Mouse (Mus musculus) liver, embryonic 14.5 days (tissue): ENCODE data around the gene Git1. TPM values are rescaled to one million over a fixed set of nuclear protein-coding genes. Genes with fewer than 3 reads are reported as not detected.

Experiments
- ATAC-seq: fragments of 200-750 bp; cut with Nextera tagmentation; 2 replicates; pipeline ENCODE4 v1.8.0; 2017; ENCODE audit warnings: moderate number of reproducible peaks, mild to moderate bottlenecking, moderate library complexity; ENCODE audit not compliant: insufficient read depth
- DNase-seq, 3 experiments: peaks; one replicate each; pipeline ENCODE4 v3.0.0-alpha.2; 2012 to 2013; ENCODE audit warnings: low read depth in 3 of 3, low spot score in 3 of 3
- H3K27ac ChIP-seq: fragments of 300-500 bp; sonication (generic); 2 replicates; pipeline ENCODE4 v1.5.1; 2014; ENCODE audit warnings: moderate library complexity, mild to moderate bottlenecking, control low read depth, inconsistent platforms
- H3K27me3 ChIP-seq: fragments of 300-500 bp; sonication (generic); 2 replicates; pipeline ENCODE4 v1.6.1; 2014; ENCODE audit warnings: mild to moderate bottlenecking, low read length, moderate library complexity; ENCODE audit not compliant: control insufficient read depth, insufficient read depth
- H3K36me3 ChIP-seq: fragments of 300-500 bp; sonication (generic); replicated peaks from 2 replicates; pipeline ENCODE4 v1.6.1; 2014; ENCODE audit warnings: low read depth; ENCODE audit not compliant: control insufficient read depth, insufficient read depth
- H3K4me1 ChIP-seq, 2 experiments: fragments of 200-500 bp in 1 of 2; fragments of 300-500 bp in 1 of 2; sonication (generic) in 1 of 2; replicated peaks; 2 replicates each; pipeline ENCODE4 v1.6.1; 2012 to 2014; ENCODE audit warnings: antibody characterized with exemption in 1 of 2, inconsistent platforms in 1 of 2, low read length in 1 of 2; ENCODE audit not compliant: control insufficient read depth in 2 of 2, insufficient read depth in 2 of 2
- H3K4me2 ChIP-seq: fragments of 300-500 bp; sonication (generic); 2 replicates; pipeline ENCODE4 v1.6.1; 2014; ENCODE audit warnings: low read depth, mild to moderate bottlenecking, control low read depth, moderate library complexity
- H3K4me3 ChIP-seq, 2 experiments: fragments of 200-500 bp in 1 of 2; fragments of 300-500 bp in 1 of 2; sonication (generic) in 1 of 2; 2 replicates each; pipeline ENCODE4 v1.5.1; 2012 to 2014; ENCODE audit warnings: low read depth in 2 of 2, low read length in 2 of 2, mild to moderate bottlenecking in 2 of 2, control low read depth in 1 of 2, inconsistent platforms in 1 of 2, moderate library complexity in 1 of 2; ENCODE audit not compliant: insufficient read depth in 1 of 2
- H3K9ac ChIP-seq: fragments of 300-500 bp; sonication (generic); replicated peaks from 2 replicates; pipeline ENCODE4 v1.6.1; 2014; ENCODE audit warnings: mild to moderate bottlenecking, control low read depth, moderate library complexity
- H3K9me3 ChIP-seq: fragments of 300-500 bp; sonication (generic); 2 replicates; pipeline ENCODE4 v1.6.1; 2016; ENCODE audit warnings: low read length, mixed read lengths; ENCODE audit not compliant: control insufficient read depth
- CTCF ChIP-seq: IDR thresholded peaks from 2 replicates; pipeline ENCODE4 v1.5.1; 2016; ENCODE audit warnings: antibody characterized with exemption, low read depth, control low read depth
- EP300 ChIP-seq: IDR thresholded peaks from 2 replicates; pipeline ENCODE4 v1.6.1; 2016; ENCODE audit warnings: antibody characterized with exemption, low read depth
- WGBS: fragments of 180-500 bp; shearing (Covaris S2); extraction: QIAGEN DNeasy Blood & Tissue Kit; methylation state at CpG from one replicate; pipeline ENCODE4 v1.1.7; 2014; ENCODE audit not compliant: insufficient replicate concordance; 5-methylcytosine and 5-hydroxymethylcytosine counted together
- polyA plus RNA-seq, 2 experiments: library from polyadenylated mRNA; depleted of rRNA in 1 of 2; stranded (reverse) in 1 of 2; unstranded in 1 of 2; fragments of >200 nt; fragmentation: Nextera tagmentation in 1 of 2; extraction: Ambion mirVana in 1 of 2; gene quantifications; 2 replicates each; pipeline versions ENCODE4 v1.2.1 to v1.2.3; 2012 to 2014

Gene Git1
- polyA plus RNA-seq, 2 experiments, result 2.2 to 6.3 TPM

- no peaks in the 10 kb centered on the region for H3K36me3 ChIP-seq
- WGBS, result 35% methylated on average over 8 of the region's 8 CpGs
- no peaks in the 10 kb centered on the region for H3K9me3 ChIP-seq
- H3K4me3 ChIP-seq, result peak overlapping the region in 1 of 2 experiments; percentile 54; a peak in 1 of 4 replicates
- ATAC-seq (no peak), DNase-seq (no peak)
- no peaks in the 10 kb centered on the region for H3K4me1 ChIP-seq
- H3K4me2 ChIP-seq, result peak overlapping the region; percentile 72
- no peak overlapping the region for H3K27ac ChIP-seq
- H3K9ac ChIP-seq, result no peak overlapping the region
- peaks cover 57% of the 10 kb centered on the region for H3K27me3 ChIP-seq
- no peak for TF ChIP-seq CTCF
- TF ChIP-seq EP300, result no peak
Measured at GRCm38 (mm10) chr11:77463101-77463445, 30.3 kb upstream of the Git1 start.

DNA sequence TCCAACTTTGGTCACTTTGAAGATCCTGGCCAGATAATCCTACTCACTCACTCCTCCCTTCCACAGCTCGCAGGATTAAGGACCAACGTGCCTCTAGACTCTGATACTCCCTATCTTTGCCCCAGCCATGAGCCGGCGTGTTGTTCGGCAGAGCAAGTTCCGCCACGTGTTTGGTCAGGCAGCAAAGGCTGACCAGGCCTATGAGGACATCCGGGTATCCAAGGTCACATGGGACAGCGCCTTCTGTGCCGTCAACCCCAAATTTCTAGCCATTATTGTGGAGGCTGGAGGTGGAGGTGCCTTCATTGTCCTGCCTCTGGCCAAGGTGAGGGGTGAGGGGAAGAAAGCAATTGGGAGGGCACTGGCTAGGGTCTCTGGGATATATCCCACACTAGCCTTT is 29.6 kb upstream of the Git1 start:
- H3K9ac ChIP-seq, result no peak overlapping the region
- TF ChIP-seq EP300 (no peak), CTCF (no peak)
- H3K27me3 ChIP-seq, result peaks cover 57% of the 10 kb centered on the region
- H3K9me3 ChIP-seq, result no peaks in the 10 kb centered on the region
- H3K4me2 ChIP-seq, result no peak overlapping the region
- ATAC-seq (no peak), DNase-seq (no peak)
- H3K36me3 ChIP-seq, result no peaks in the 10 kb centered on the region
- 55% methylated on average over 10 of the region's 10 CpGs for WGBS
- no peak overlapping the region for H3K4me3 ChIP-seq
- H3K27ac ChIP-seq, result no peak overlapping the region
- no peaks in the 10 kb centered on the region for H3K4me1 ChIP-seq

DNA sequence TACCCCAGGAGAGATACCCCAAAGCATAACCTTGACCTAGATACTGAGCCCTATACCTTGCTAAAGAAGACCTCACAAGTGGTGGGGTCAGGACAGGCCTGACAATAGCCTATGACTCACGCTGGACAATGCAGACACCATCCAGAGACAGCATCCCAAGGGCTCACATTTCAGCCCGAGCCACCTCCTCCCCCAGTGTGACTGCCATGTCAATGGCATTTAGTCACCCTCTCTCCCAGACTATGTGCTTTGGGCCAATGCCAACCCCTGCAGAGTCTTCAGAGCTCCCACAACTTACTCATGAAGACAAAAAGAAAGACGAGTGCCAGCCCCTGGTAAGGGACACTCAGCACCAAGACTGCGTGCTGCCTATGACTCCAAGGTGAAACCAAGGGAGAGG is 28.7 kb upstream of the Git1 start:
- WGBS, result 37% methylated on average over 4 of the region's 4 CpGs
- Histone ChIP-seq H3K4me3 (no peak overlapping the region), H3K36me3 (no peaks in the 10 kb centered on the region), H3K4me1 (no peaks in the 10 kb centered on the region), H3K9me3 (no peaks in the 10 kb centered on the region), H3K27me3 (peaks cover 57% of the 10 kb centered on the region), H3K4me2 (no peak overlapping the region), H3K9ac (no peak overlapping the region), H3K27ac (no peak overlapping the region)
- DNase-seq, result no peak
- TF ChIP-seq CTCF (no peak), EP300 (no peak)
- no peak for ATAC-seq

DNA sequence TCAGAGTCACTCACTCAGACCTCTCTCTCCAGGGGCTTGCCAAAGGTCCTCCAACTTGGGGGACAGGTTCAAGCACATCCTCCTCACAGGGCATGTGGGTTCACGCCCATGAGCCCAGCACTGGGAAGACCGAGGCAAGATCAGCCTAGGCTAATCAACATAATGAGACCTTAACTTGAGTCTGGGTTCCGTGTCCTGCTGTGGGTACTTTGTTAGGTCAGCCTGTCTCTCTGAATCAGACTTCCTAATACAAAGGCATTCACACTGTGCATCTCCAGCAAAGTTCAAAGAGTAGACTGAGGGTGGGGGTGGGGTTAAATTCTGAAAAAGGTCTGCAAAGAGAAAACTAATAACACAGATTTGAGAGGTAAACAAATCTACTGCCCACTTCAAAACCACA is 28.3 kb upstream of the Git1 start:
- Histone ChIP-seq H3K9ac (no peak overlapping the region), H3K4me1 (no peaks in the 10 kb centered on the region), H3K27ac (no peak overlapping the region), H3K4me3 (no peak overlapping the region), H3K9me3 (no peaks in the 10 kb centered on the region), H3K27me3 (peaks cover 54% of the 10 kb centered on the region), H3K36me3 (no peaks in the 10 kb centered on the region), H3K4me2 (no peak overlapping the region)
- WGBS, result 63% methylated on average over 3 of the region's 3 CpGs
- no peak for ATAC-seq
- DNase-seq, result no peak
- TF ChIP-seq EP300 (no peak), CTCF (no peak)

DNA sequence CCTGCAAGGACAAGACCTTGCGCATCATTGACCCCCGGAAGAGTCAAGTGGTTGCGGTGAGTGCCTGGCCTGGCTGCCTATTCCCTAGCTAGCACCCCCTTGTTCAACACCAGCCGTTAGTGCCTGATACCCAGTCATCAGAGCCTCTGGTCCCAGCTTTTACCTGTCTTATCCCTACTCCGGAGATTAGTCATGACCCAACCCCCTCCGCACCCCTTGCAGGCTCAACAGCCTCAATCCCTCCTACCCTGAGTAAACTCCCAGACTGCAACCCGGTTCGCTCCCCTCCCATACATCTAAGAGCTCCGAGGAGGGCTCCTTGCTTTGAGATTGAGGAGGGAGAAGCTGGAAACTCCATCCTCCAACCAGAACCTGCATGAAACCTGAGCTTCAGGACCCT is 26.8 kb upstream of the Git1 start:
- no peak overlapping the region for H3K4me2 ChIP-seq
- H3K9me3 ChIP-seq, result no peaks in the 10 kb centered on the region
- DNase-seq (no peak), ATAC-seq (no peak)
- H3K27me3 ChIP-seq, result peaks cover 45% of the 10 kb centered on the region
- TF ChIP-seq EP300 (no peak), CTCF (no peak)
- H3K4me3 ChIP-seq, result no peak overlapping the region
- no peaks in the 10 kb centered on the region for H3K4me1 ChIP-seq
- no peaks in the 10 kb centered on the region for H3K36me3 ChIP-seq
- 36% methylated on average over 9 of the region's 9 CpGs for WGBS
- H3K27ac ChIP-seq, result no peak overlapping the region
- H3K9ac ChIP-seq, result no peak overlapping the region

DNA sequence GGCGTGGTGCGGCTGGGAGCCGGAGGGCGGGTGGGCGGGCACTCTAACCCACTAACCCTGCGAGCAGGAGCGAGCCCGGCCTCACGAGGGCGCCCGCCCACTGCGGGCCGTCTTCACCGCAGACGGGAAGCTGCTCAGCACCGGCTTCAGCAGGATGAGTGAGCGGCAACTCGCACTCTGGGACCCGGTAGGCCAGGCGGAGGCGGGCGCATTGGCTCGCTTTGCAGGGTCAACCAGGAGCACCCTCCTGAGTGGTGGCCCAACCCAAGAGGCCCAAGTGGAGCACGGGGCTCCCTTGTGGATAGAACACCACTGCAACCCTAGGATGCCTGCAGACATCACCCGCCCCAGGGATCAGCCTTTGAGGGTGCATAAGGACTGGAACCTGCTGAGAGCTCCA is 26.2 kb upstream of the Git1 start:
- peak; percentile 45 for ATAC-seq
- Histone ChIP-seq H3K27ac (no peak overlapping the region), H3K9ac (no peak overlapping the region), H3K4me1 (no peaks in the 10 kb centered on the region), H3K27me3 (peaks cover 38% of the 10 kb centered on the region), H3K36me3 (no peaks in the 10 kb centered on the region), H3K9me3 (no peaks in the 10 kb centered on the region), H3K4me2 (peak overlapping the region; percentile 28), H3K4me3 (no peak overlapping the region)
- 4% methylated on average over 25 of the region's 25 CpGs for WGBS
- peak in 1 of 3 experiments; percentile 17 for DNase-seq
- TF ChIP-seq CTCF, result peak; percentile 75
- no peak for TF ChIP-seq EP300
